Mouse (Mus musculus) embryo, embryonic 11.5 days (tissue): ENCODE measurements around the gene Cry2.
A peak's percentile ranks its signal among the peaks of the same experiment; 100 is the strongest.
"Not testable (repeated sequence)": the region's sequence is repeated elsewhere in the genome, so short reads cannot be mapped to it uniquely, and the experiment has no call there.

ENCODE experiments used
- DNase-seq: peaks from one replicate; pipeline ENCODE4 v3.0.0-alpha.2; 2012; ENCODE audit warnings: low read depth, low spot score

Gene Cry2

GRCm38 (mm10) chr2:92422388-92423135 is 11.3 kb downstream of the Cry2 start:
- no peak for DNase-seq

DNA sequence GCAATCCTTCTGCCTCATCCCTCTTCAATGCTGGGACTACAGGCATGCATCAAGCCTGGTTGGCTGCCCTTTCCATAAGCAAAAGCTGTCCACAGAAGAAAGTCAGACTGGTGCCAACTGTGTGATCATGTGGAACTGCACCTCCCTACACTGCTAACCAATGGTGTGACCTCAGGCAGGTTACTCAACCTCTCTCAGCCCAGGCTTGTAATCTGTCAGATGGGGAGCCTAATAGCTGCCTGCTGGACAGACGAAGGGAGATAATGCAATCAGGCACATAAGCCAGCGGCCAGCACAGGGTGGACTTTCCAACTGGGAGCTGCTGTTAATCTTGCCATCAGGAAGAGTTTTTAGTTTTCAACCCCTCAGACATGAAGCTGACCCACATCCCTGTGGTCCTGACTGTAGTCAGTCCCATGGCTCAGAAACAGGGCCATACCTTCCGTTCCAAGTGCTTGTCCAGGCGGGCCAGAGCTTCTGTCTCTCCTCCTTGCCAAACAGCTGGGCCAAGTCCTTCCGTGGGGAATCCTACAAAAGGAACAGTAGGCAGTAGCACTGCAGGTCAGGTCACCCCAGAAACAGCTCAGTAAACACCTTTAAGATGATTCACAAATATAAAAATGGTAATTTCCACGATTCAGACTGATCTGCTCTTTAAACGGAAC is 12.0 kb downstream of the Cry2 start:
- DNase-seq: no peak

- no peak for DNase-seq
These were observed 22.1 kb downstream of the Cry2 start for GRCm38 (mm10) chr2:92411705-92412104.

- no peak for DNase-seq
These were observed 25.4 kb downstream of the Cry2 start for GRCm38 (mm10) chr2:92408309-92409045.

DNA sequence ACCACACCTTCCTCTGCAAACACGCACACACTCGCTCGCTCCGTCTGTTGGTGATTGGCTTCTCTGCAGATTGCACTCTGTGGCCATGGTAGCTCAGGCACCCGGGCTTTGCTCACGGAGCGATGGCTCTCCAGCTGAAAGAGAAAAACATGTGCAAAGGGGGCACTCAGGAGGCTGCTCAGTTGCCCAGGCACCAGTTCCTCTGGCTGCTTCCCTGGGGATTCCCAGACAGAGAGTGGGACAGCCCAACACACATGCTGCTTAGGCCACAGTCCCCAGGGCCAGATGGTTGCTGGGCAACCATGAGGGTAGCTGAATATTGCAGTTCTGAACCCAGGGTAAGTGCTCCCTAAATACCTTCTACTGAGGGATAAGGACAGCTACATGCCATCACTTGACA is 28.2 kb downstream of the Cry2 start:
- DNase-seq: no peak

DNA sequence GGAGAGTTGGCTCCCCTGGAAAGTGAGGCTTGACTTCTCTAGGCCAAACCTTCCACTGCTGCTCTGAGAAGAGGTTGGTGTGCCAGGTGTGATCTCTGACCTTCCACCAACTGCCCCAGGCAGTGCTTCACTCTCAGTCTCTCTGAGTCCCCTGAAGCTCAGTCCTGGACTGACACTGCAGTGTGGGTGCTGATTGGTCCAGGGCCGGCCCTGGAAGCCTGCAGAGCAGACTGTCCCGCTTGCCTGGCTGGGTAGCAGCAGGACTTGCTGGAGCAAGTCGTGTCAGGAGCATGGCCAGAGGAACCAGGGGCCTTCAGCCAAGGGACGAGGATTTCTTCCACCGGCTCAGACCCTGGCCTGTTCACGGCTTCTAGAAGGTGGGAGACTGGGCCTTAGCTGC is 29.1 kb downstream of the Cry2 start:
- DNase-seq: no peak

GRCm38 (mm10) chr2:92403776-92404319 is 30.0 kb downstream of the Cry2 start:
- DNase-seq: no peak

DNA sequence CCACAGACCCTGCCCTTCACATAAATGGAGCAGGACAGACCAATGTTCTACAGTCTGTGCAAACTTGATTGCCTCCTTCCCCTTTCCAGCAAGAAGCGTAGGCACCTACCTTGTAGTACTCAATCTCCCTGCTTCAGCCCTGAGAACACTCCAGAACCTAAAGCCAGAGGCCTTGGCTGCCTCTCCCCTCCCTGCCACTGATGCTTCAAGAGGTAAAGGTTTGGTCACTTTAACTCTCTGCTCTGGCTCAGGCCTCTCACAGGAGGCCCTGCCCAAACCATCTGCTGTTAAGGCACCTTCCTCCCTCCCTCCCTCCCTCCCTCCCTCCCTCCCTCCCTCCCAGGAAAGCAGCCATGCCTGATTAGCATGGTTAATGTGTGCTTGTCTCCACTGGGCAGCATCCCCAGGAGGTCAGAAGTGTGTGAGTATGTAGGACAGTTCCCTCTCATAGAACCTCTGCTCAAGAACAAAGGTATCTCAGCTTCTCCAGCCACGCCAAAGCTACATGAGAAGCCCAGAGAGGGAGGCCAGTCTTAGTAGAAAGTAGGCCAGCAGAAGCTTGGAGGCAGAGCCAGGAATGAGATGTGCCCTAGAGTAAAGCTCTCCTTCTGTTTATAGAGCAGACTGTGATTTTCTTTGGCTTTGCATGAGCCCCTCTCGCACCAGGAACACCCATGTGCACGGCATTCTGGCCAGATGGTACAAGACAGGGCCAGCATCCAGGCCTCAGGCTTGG is 31.1 kb downstream of the Cry2 start:
- no peak for DNase-seq

GRCm38 (mm10) chr2:92401091-92401561 is 32.7 kb downstream of the Cry2 start, which contains the start of gene Mapk8ip1:
Gene Mapk8ip1 (minus strand): TSS chr2:92401263.
- peak; percentile 32 for DNase-seq

DNA sequence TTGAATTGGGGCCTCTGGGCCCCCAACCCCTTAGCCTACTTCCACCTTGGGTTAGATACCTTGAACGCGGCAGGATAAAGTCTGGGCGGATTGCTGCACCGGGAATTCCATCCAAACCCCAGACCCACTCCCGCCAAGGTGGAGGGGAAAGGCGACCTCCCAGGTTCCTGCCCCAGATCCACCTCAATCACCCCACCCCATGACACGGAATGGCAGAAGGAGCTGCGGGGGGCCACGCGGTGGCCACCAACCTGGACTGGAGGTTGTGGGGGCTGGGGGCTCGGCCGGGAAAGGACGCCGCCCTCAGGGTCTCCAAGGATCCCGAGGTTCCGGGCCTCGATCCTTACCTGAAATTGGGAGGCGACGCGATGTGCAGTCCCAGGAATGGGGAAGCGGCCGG is 33.2 kb downstream of the Cry2 start:
- no peak for DNase-seq

DNA sequence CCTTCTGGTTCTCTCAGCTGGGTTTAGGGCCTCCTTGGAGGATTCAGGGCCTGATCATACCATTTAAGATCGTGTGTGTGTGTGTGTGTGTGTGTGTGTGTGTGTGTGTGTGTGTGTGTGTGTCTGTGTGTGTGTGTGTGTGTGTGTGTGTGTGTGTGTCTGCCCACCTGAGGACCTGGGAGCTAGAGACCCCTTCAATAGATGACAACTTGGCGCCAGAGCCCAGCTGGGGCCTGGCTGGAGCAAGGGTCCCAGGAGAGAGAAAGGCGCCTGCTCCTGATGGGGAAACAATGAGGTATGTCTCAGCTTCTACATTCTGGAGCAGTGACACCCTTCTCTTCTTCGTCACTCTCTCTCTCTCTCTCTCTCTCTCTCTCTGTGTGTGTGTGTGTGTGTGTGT is 34.0 kb downstream of the Cry2 start:
- DNase-seq: not testable (repeated sequence)

GRCm38 (mm10) chr2:92397436-92397835 is 36.4 kb downstream of the Cry2 start:
- no peak for DNase-seq

DNA sequence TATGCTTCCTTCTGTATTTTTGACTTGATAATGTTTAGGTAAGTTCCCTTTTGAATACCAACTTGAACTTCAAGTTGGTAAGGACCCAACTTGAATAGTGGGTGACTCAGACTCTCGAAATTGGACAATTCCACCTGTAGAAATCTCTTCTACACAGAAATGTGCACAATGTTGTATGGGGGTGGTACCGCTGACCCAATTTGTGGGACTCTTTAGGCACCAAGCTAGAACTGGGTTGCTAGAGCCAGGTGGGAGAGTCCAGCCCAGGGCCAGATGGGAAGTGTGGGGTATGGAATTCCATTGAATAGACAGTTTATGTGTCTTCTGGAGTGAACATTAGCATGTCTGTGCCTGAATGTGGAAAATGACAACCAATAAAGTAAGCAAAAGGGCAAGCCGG is 38.3 kb downstream of the Cry2 start:
- no peak for DNase-seq

- DNase-seq: peak; percentile 72
These were observed 41.3 kb downstream of the Cry2 start for GRCm38 (mm10) chr2:92392318-92393264.

- DNase-seq: no peak
These were observed 42.0 kb downstream of the Cry2 start for GRCm38 (mm10) chr2:92391703-92392317.

DNA sequence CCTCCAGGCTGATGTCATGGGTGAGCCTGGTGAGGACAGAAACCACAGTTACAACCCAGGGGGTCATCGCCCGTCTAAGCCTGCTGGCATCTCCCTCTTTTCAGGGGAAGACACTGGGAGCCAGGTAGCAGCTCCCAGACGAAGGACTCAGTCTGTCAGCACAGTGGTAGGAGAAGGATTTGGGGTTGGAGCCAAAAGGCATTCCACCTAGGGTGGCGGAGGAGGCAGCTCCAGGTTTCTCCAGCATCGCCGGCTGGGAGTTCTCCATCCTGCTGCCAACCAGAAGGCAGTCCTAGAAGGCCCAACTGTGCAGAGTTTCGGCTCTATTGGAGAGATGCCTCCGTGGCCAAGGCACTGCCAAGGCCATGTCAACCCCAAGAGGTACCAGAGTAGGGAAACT is 42.7 kb downstream of the Cry2 start:
- no peak for DNase-seq

- DNase-seq: no peak
These were observed 43.5 kb downstream of the Cry2 start for GRCm38 (mm10) chr2:92390206-92390930.

GRCm38 (mm10) chr2:92389645-92390044 is 44.2 kb downstream of the Cry2 start:
- no peak for DNase-seq
